Mouse (Mus musculus) neural tube, embryonic 14.5 days (tissue): Measurements from ENCODE around the gene Kmt2e. TPM values are rescaled to one million over a fixed set of nuclear protein-coding genes. Genes with fewer than 3 reads are reported as not detected.

ENCODE experiments used
- ATAC-seq: fragments of 200-750 bp; cut with Nextera tagmentation; 2 replicates; pipeline ENCODE4 v1.8.0; 2017; ENCODE audit warnings: low read depth, mild to moderate bottlenecking, moderate TSS enrichment, moderate library complexity
- H3K27ac ChIP-seq: fragments of 300-500 bp; sonication (generic); 2 replicates; pipeline ENCODE4 v1.5.1; 2014; ENCODE audit warnings: low read depth, mild to moderate bottlenecking, control low read depth, low read length, moderate library complexity, mixed read lengths
- H3K27me3 ChIP-seq: fragments of 300-500 bp; sonication (generic); 2 replicates; pipeline ENCODE4 v1.6.1; 2014; ENCODE audit warnings: low read length; ENCODE audit not compliant: control insufficient read depth, insufficient read depth
- H3K36me3 ChIP-seq: fragments of 300-500 bp; sonication (generic); 2 replicates; pipeline ENCODE4 v1.6.1; 2014; ENCODE audit warnings: low read length, mixed read lengths; ENCODE audit not compliant: control insufficient read depth, insufficient read depth
- H3K4me1 ChIP-seq: fragments of 300-500 bp; sonication (generic); 2 replicates; pipeline ENCODE4 v1.6.1; 2014; ENCODE audit warnings: low read length; ENCODE audit not compliant: control insufficient read depth, insufficient read depth
- H3K4me2 ChIP-seq: fragments of 300-500 bp; sonication (generic); 2 replicates; pipeline ENCODE4 v1.6.1; 2014; ENCODE audit warnings: mild to moderate bottlenecking, low read depth, low read length, control low read depth
- H3K4me3 ChIP-seq: fragments of 300-500 bp; sonication (generic); 2 replicates; pipeline ENCODE4 v1.5.1; 2014; ENCODE audit warnings: low read depth, low read length, control low read depth, mixed read lengths
- H3K9ac ChIP-seq: fragments of 300-500 bp; sonication (generic); replicated peaks from 2 replicates; pipeline ENCODE4 v1.6.1; 2014; ENCODE audit warnings: low read depth, mild to moderate bottlenecking, control low read depth, low read length, mixed read lengths
- H3K9me3 ChIP-seq: fragments of 300-500 bp; sonication (generic); 2 replicates; pipeline ENCODE4 v1.6.1; 2016; ENCODE audit warnings: low read length; ENCODE audit not compliant: control insufficient read depth
- WGBS: fragments of 180-500 bp; shearing (Covaris S2); extraction: QIAGEN DNeasy Blood & Tissue Kit; methylation state at CpG from one replicate; pipeline ENCODE4 v1.1.7; 2014; 5-methylcytosine and 5-hydroxymethylcytosine counted together
- polyA plus RNA-seq: library from polyadenylated mRNA; unstranded; fragments of >200 nt; fragmentation: Nextera tagmentation; extraction: Ambion mirVana; gene quantifications from 2 replicates; pipeline ENCODE4 v1.2.1, GENCODE M21; 2014

Gene Kmt2e
- polyA plus RNA-seq, 1 experiment from 2014 or later: 151 TPM

DNA sequence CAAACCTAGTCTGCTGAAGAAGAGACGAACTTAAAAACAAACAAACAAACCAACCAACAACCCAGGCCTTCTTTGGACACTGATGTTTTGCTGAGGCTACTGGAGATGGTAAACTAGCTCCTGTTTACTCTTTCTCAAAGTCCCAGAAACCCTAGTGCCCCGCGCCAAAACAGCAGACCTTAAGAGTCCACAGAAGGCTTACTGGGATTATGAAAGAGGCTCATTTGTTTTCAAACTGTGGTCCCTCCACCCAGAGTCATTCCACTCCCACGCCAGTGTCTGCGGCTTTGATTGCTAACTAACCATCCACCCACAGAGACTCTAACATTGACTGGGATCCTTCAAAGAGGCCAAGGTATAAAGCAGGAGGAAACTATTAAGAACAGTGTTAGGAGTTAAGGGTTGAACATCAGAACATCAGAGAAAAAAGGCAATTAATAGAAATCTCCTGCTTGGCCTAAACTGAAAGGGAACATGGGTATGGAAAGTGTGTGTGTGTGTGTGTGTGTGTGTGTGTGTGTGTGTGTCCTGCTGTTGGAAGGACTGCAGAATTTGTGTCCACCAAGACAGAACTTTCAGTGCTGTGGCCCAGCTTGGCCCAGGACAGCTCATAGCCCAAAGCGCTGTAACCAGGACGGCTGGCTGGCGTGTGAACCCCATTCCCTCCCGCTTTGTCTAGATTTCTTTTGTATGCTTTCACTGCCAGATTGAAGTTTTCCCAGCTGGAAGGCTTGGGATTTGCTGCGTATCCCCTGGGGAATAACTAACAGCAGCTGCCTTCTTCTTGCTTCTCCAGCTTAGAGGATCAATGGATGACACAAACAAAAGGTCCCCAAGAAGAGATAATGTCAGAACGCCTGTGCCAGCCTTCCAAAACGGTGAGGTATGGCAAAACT, 20.4 kb upstream of the Kmt2e start:
- Histone ChIP-seq H3K4me2 (no peak overlapping the region; the same call in 1 of the 2 replicates), H3K9ac (0 out of 2 replicates have a peak overlapping the region, but pooled peaks have one; percentile 7), H3K36me3 (0 out of 2 replicates have a peak, but pooled peaks cover 12% of the 10 kb centered on the region), H3K9me3 (no peaks in the 10 kb centered on the region), H3K27ac (peak overlapping the region; percentile 73), H3K27me3 (no peaks in the 10 kb centered on the region), H3K4me1 (peaks cover 60% of the 10 kb centered on the region), H3K4me3 (no peak overlapping the region)
- 16% methylated on average over 12 of the region's 12 CpGs for WGBS
- ATAC-seq: peak; percentile 12; the same call in 1 of the 2 replicates

DNA sequence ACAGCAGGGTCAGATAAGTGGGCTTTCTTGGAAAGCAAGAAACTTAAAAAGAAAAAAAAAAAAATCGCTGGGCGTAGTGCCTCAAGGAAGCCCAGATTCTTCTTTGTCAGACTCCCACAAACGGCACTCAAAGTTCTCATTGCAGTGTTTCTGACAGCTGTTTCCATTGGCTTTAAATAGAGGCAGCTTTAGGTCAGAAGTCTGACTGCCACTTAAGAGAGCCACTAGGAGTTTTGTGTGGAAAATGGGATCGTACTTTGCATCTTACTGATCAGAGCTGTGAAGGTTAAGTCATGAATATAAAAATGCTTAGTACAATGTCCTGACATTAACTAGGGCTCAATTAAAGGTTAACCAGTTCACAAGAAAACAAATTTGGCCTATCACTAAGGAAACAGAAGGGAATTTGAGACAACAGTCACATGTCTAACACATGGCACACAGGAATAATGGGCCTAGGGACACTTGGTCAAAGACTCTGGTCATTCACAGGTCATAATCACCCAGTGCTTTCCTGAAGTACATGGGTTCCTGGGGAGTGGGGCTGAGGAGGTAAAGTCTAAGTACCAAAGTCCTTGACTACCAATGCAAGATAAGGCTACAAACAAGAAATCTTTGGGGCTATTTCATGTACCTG, 19.6 kb upstream of the Kmt2e start:
- ATAC-seq: no peak
- H3K27ac ChIP-seq: peak overlapping the region; percentile 73; the same call in 1 of the 2 replicates
- 19% methylated on average over 4 of the region's 4 CpGs for WGBS
- H3K4me2 ChIP-seq: no peak overlapping the region; the same call in 1 of the 2 replicates
- H3K27me3 ChIP-seq: no peaks in the 10 kb centered on the region
- H3K9me3 ChIP-seq: no peaks in the 10 kb centered on the region
- H3K4me3 ChIP-seq: no peak overlapping the region
- H3K36me3 ChIP-seq: 0 out of 2 replicates have a peak, but pooled peaks cover 11% of the 10 kb centered on the region
- H3K9ac ChIP-seq: no peak overlapping the region
- peaks cover 68% of the 10 kb centered on the region for H3K4me1 ChIP-seq

DNA sequence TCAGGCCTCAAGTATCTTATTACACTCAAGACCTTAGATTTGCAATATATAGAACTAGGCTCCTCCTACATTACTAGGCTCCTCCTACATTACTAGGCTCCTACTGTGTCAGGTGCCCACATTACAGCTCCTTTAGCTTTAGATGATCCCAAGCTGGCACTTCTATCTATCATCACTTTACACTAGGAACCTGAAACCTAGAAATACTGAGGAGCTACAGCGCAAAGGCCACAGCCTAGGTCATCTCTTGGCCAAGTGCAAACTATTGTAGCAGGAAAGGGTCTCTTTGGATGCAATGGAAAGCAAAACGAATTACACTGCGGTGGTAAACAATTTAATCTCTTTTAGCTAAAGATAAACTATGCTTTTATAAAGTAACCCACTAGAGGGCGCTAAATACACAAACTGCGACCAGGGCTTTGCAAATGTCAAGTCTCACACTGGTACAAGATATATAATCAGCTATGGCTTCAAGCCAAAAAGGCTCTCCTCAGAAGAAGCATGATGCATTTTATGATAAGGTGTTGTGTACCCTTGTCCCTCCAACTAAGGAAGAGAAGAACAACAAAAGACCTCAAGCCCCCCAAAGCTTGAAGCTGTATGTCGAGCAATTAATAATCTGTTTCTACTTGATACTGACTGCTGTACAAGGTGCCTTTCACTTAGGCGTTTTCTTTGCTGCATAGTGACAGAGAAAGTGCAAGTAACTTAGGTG, 18.5 kb upstream of the Kmt2e start:
- 0 out of 2 replicates have a peak, but pooled peaks cover under 1% of the 10 kb centered on the region for H3K36me3 ChIP-seq
- peak; percentile 16; the same call in 1 of the 2 replicates for ATAC-seq
- H3K4me2 ChIP-seq: no peak overlapping the region
- WGBS: 36% methylated on average over 7 of the region's 7 CpGs
- no peak overlapping the region; the same call in 1 of the 2 replicates for H3K27ac ChIP-seq
- H3K27me3 ChIP-seq: no peaks in the 10 kb centered on the region
- H3K4me1 ChIP-seq: peaks cover 77% of the 10 kb centered on the region
- H3K9ac ChIP-seq: no peak overlapping the region
- H3K9me3 ChIP-seq: no peaks in the 10 kb centered on the region
- no peak overlapping the region for H3K4me3 ChIP-seq

DNA sequence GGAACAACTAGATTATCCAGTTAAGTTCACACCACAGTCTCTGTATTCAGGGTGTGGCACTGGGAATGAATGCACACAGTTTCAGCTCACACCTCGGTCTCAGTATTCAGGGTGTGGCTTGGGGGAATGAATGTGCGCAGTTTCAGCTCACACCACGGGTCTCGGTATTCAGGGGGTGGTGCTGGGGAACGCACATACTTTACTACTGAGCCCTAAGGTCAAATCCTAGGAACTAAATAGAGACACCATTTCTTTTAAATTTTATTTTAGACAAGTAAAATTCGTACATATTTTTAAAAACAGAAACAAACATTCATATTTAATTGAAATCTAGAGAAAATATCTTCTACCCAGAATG, 18.0 kb upstream of the Kmt2e start:
- no peak overlapping the region for H3K9ac ChIP-seq
- H3K4me2 ChIP-seq: no peak overlapping the region
- H3K4me3 ChIP-seq: no peak overlapping the region
- WGBS: 31% methylated on average over 6 of the region's 6 CpGs
- H3K36me3 ChIP-seq: no peaks in the 10 kb centered on the region
- H3K27me3 ChIP-seq: no peaks in the 10 kb centered on the region
- peak; percentile 21; the same call in 1 of the 2 replicates for ATAC-seq
- H3K27ac ChIP-seq: no peak overlapping the region; the same call in 1 of the 2 replicates
- H3K9me3 ChIP-seq: no peaks in the 10 kb centered on the region
- H3K4me1 ChIP-seq: peaks cover 77% of the 10 kb centered on the region

DNA sequence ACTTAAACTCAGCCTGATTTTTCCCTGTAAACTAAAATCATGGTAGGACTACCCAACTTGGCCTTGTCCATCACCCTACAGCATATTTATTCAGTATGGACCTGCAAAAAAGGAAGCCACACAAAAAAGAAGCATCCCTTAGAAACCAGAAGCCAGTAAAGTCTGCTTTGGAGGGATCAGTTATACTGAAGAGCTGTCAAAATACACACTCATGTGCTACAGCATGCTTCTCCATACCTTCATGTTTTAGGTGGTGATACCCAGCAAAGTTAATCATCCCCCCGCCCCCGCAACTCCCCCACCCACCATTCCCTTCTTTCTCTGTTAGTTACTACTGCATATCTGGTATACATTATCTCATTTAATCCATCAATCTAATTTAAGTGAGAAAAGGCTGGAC, 16.5 kb upstream of the Kmt2e start:
- H3K36me3 ChIP-seq: 0 out of 2 replicates have a peak, but pooled peaks cover 2% of the 10 kb centered on the region
- peak overlapping the region; percentile 89 for H3K4me2 ChIP-seq
- H3K27ac ChIP-seq: peak overlapping the region; percentile 87
- peaks cover 69% of the 10 kb centered on the region for H3K4me1 ChIP-seq
- ATAC-seq: no peak
- H3K27me3 ChIP-seq: no peaks in the 10 kb centered on the region
- peak overlapping the region; percentile 75 for H3K9ac ChIP-seq
- no peaks in the 10 kb centered on the region for H3K9me3 ChIP-seq
- H3K4me3 ChIP-seq: peak overlapping the region; percentile 36
- 67% methylated on average over 2 of the region's 2 CpGs for WGBS

DNA sequence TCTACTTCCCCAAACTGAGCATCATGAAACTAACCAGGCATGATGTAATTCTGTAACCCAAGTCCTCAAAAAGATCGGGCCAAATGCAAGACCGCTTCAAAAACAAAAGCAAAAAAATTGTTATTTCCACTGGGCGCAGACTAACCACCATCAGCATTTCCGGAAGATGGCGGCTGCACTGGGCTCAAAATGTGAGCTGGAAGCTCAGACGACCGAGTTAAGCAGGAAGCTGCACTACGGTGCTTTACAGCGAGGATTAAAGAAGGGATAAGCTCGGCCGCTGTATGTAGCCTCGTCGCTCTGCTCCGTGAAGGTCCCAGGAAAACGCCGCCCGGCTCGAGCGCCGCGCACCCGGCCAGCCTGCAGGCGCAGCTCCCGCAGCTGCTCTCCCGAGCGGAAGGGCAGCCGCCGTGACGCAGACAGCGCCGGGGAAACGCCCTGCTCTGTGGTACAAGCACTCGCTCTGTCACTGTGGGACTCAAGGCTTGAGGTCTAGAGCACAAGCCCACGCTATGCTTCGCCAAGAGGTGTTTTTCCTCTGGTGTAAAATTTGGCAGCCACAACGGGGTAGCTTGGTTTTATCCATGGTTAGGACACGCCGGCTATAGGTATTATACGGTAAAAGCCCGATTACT, 16.0 kb upstream of the Kmt2e start:
- peak overlapping the region; percentile 36 for H3K4me3 ChIP-seq
- H3K27ac ChIP-seq: peak overlapping the region; percentile 87
- peak overlapping the region; percentile 89 for H3K4me2 ChIP-seq
- peak; percentile 87 for ATAC-seq
- peaks cover 6% of the 10 kb centered on the region; the same call in 1 of the 2 replicates for H3K36me3 ChIP-seq
- peak overlapping the region; percentile 75 for H3K9ac ChIP-seq
- H3K27me3 ChIP-seq: no peaks in the 10 kb centered on the region
- peaks cover 64% of the 10 kb centered on the region for H3K4me1 ChIP-seq
- no peaks in the 10 kb centered on the region for H3K9me3 ChIP-seq
- WGBS: under 1% methylated on average over 40 of the region's 40 CpGs

DNA sequence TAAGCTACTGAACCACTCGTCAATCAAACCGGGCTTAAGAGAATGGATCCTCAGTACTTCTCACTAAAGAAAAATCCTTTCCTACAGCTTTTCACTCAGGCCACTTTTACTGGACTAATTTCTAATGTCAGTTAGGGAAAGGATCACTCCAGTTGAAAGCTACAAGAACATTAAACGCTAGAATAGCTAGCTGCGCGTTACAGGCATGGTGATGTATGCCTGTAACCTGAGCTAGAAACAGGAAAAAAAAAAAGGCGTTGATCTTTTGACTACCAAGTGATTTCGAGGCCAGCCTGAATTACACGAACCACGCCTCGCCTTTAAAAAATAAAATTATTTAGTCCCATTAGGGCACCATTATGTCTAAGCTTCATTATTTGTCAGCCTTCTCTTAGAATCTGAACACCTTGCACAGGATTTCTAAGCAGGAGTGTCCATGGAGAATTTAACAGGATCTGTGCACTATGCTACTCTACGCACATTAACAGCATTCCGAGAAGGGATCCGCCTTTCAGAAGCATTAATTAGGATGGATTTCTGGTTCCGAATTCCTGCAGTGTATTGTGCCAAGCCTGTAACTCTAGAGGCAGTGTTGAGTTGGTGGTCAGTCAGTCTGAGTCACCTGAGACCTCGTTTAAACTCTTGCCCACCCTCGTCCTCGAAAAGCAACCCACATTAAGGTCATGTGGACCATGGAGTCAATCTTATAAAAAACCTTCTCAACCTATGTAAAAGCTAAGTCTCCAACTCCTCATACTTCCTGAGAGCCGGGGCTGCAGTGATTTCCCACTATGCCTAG, 15.2 kb upstream of the Kmt2e start:
- Histone ChIP-seq H3K4me1 (peaks cover 57% of the 10 kb centered on the region), H3K9ac (peak overlapping the region; percentile 75), H3K36me3 (peaks cover 6% of the 10 kb centered on the region; the same call in 1 of the 2 replicates), H3K4me3 (peak overlapping the region; percentile 36), H3K9me3 (no peaks in the 10 kb centered on the region), H3K27ac (peak overlapping the region; percentile 87), H3K27me3 (no peaks in the 10 kb centered on the region), H3K4me2 (peak overlapping the region; percentile 89)
- WGBS: 2% methylated on average over 18 of the region's 18 CpGs
- no peak for ATAC-seq
